Mouse (Mus musculus) lung, postnatal 0 days (tissue): ENCODE measurements around the gene Siglece.

ENCODE experiments used
- CTCF ChIP-seq: IDR thresholded peaks from 2 replicates; pipeline ENCODE4 v1.5.1; 2016; ENCODE audit warnings: antibody characterized with exemption, mild to moderate bottlenecking
- EP300 ChIP-seq: IDR thresholded peaks from 2 replicates; pipeline ENCODE4 v1.6.1; 2016; ENCODE audit warnings: antibody characterized with exemption, mild to moderate bottlenecking, control low read depth

GRCm38 (mm10) chr7:43633940-43634339, 26.0 kb downstream of the Siglece start:
- no peak for TF ChIP-seq CTCF
- TF ChIP-seq EP300, result no peak
